In the genomic region with DNA sequence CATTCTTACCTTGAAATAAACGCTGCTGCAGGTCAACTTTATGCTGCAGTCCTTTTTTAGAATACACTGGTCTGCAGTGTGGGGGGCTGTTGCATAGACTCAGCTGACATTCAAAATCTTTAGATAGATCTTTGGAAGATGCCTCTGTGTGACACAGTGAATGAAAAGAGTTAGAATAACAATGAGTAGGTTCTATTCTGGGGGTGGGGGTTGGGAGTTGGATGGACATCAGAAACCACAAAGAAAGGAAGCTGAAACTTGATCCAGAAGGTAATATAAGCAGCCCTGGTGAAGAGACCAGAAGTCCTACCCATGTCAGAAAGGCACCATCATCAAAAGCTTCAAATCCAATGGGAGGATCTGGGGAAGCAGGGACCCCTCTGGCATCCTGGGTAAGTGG, we compare ENCODE assay signal across 30 mouse cellular contexts.
"Had no signal": no experiment of that assay in that cellular context is flagged by ENCODE, and none has a peak within 500 bp of the region (broad histone marks: within the 10 kb centered on the region; RNA-seq: fewer than 3 reads in every experiment).

No protein-coding gene starts in this region.

- H3K9me3 ChIP-seq: heart, embryonic 12.5 days; heart, embryonic 13.5 days; heart, embryonic 15.5 days; hindbrain, embryonic 10.5 days; hindbrain, embryonic 12.5 days; hindbrain, embryonic 13.5 days; hindbrain, embryonic 15.5 days; intestine, embryonic 15.5 days; kidney, embryonic 15.5 days had no signal

- H3K36me3 ChIP-seq: heart, embryonic 12.5 days; heart, embryonic 13.5 days; heart, embryonic 15.5 days; hindbrain, embryonic 10.5 days; hindbrain, embryonic 12.5 days; hindbrain, embryonic 13.5 days; hindbrain, embryonic 15.5 days; intestine, embryonic 15.5 days; kidney, embryonic 15.5 days had no signal

- H3K4me3 ChIP-seq: heart, embryonic 12.5 days; heart, embryonic 13.5 days; heart, embryonic 15.5 days; hindbrain, embryonic 10.5 days; hindbrain, embryonic 12.5 days; hindbrain, embryonic 13.5 days; hindbrain, embryonic 15.5 days; intestine, embryonic 15.5 days; kidney, embryonic 15.5 days; layer of hippocampus, adult 2 months; left cerebral cortex, adult 2 months had no signal

- H3K4me1 ChIP-seq: heart, embryonic 12.5 days; heart, embryonic 13.5 days; heart, embryonic 15.5 days; hindbrain, embryonic 12.5 days; hindbrain, embryonic 13.5 days; hindbrain, embryonic 15.5 days; intestine, embryonic 15.5 days; kidney, embryonic 15.5 days had no signal

- H3K27me3 ChIP-seq: heart, embryonic 12.5 days; heart, embryonic 13.5 days; heart, embryonic 15.5 days; hindbrain, embryonic 12.5 days; hindbrain, embryonic 13.5 days; hindbrain, embryonic 15.5 days; intestine, embryonic 15.5 days; kidney, embryonic 15.5 days had no signal

- H3K9ac ChIP-seq: heart, embryonic 12.5 days; heart, embryonic 13.5 days; heart, embryonic 15.5 days; hindbrain, embryonic 12.5 days; hindbrain, embryonic 13.5 days; hindbrain, embryonic 14.5 days; hindbrain, embryonic 15.5 days; intestine, embryonic 15.5 days; kidney, embryonic 15.5 days had no signal

- DNase-seq: heart, postnatal 10 days; heart, postnatal 14 days; heart, postnatal 36 days; heart, postnatal 4 days; kidney, adult 11 months; kidney, adult 18-20 months; kidney, adult 2 months; kidney, adult 8-10 months; kidney, adult 9 months; kidney, postnatal 10 days; kidney, postnatal 14 days; kidney, postnatal 25 days; kidney, postnatal 36 days; kidney, postnatal 4 days; layer of hippocampus, adult 9-11 months; layer of hippocampus, postnatal 36 days had no signal

- H3K27ac ChIP-seq: heart, embryonic 13.5 days; heart, embryonic 15.5 days; hindbrain, embryonic 10.5 days; hindbrain, embryonic 12.5 days; hindbrain, embryonic 13.5 days; hindbrain, embryonic 14.5 days; hindbrain, embryonic 15.5 days; hindbrain, postnatal 0 days; intestine, embryonic 15.5 days; kidney, embryonic 15.5 days; kidney, postnatal 0 days; layer of hippocampus, adult 2 months; left cerebral cortex, adult 2 months had no signal
